Mouse (Mus musculus) hematopoietic multipotent progenitor cell, adult 10-12 weeks (in vitro differentiated cells): ENCODE data around the gene Mapk8ip1. TPM values are rescaled to one million over a fixed set of nuclear protein-coding genes. Genes with fewer than 3 reads are reported as not detected.

Source experiments
- polyA plus RNA-seq: library from polyadenylated mRNA; stranded (reverse); fragments of >175 nt; gene quantifications from 2 replicates; pipeline ENCODE4 v1.2.3, GENCODE M21; 2012; ENCODE audit warnings: low replicate concordance

Mapk8ip1 gene
- 0.83 and 2.0 TPM in 2 replicates for polyA plus RNA-seq

DNA sequence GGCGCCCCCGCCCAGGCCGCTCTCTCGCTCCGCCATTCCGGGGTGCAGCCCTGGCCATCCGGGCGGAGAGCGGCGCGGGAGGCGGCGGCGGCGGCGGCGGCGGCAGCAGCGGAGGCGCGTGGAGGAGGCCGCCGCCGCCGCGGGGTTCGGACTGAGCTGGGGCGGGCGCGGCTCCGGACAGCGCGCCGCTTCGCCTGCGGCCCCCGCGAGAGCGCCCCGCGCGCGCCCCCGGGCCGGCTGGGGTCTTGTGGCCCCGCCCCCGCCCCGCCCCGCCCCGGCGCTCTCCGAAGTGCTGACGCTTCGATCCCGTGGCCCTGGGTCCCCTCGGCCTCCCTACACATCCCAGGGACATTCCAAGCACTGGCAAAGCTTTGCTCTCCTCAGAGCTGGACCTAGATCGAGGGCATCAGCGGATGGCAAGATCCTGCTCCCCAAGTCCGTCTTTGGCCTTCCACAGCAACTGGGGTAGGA lies at the start of gene Mapk8ip1:
Mapk8ip1 (minus strand) TSS at position 173 of the 471 bp plus-strand sequence.

DNA sequence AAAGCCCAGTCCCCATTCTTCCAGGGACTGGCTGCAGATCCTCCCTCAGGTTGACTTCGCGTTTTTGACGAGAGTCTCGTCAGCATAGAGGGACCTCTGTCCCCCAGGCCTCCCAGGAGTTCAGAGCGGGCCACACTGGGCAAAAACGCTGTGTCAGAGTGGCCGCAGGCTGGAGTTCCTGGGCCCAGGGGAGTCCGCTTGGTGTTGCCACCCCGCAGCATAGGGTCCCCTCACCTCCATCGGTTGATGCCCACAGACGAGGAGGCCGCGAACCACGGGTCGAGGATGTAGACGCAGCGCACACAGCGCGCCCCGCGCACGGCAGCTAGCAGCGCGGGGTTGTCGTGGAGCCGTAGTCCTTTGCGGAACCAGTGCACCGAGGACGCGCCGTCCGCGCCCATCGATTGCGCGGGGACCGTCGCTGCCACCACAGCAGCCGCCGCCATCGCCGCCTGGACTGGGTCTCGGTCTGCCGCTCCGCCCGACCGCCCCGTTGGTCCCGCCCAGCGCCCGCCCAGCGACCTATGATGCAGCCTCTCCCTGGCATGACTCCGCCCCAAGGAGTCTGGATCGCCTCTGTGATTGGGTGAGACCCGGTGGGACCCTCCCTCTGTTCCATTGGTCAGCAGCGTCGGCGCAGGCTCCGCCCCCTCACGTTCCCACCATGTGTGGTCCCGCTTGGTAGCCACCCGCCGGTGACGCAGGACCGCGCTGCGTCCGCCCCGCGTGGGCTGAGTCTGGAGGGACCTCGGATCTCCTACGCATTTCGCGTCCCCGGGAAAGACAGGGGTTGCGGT lies 32.7 kb upstream of the Mapk8ip1 start, which contains the start of gene Cry2:
Cry2 (minus strand) TSS at position 466 of the 797 bp plus-strand sequence.

DNA sequence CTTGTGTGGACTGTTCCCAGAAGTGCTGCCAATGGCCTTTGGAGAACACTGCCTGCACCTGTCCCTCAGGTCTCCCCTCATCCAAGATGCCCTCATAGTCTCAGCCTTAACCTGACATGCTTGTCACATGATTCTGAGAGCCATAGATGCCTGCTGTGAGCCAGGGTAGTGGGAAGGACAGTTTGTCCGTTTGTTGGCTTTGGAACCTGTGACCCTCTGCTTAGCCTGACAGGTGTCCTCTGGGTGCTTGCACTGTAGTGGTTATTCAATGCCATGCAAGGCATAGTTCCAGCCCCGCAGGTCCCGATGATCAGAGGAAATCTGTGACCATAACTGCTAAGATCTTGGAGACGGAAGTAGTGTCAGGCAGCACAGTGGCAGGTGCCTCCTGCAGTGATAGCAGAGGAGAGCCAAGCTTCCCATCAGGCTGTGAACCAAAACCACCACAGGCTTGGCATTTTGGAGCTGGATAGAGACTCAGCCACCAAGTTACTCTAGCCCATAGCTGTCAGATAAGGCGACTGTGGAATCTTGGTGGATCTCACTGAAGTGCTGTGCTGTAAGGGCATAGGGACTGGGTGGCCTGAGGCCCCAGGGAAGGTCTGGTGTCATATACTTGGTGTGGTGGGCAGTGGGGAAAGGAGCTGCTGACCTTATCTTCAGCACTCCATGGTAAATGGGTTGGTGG lies 19.0 kb downstream of the Mapk8ip1 start, which contains the start of gene 1700029I15Rik:
1700029I15Rik (plus strand) TSS at position 638 of the 688 bp plus-strand sequence.

DNA sequence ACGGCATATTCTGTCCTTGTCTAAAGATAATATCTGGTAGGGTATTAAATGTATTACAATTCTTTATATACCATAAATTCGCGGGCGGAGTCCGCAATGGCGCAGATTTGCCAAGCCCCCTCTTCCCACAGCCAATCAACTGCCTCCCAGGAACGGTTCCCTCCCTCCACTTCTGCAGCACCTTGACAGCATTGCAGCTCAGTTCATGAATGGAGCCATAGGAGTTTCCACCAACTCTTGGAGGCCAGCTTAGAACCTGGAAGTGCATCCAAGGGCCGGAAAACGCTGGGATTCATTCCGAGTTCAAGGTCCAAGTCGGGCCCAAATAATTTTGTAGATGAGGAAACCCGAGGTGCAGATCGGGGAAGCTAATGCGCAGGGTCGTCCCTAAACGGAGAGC lies 26.5 kb downstream of the Mapk8ip1 start, which contains the start of the genes Pex16 and Large2:
Pex16 (plus strand) TSS at position 163 of the 400 bp plus-strand sequence.
Large2 (minus strand) TSS at position 356 of the 400 bp plus-strand sequence.

Other genes starting within 250 kb of the Mapk8ip1 start
- 28.5 and 34.8 TPM in 2 replicates for gene Pex16, start 26.6 kb downstream of the Mapk8ip1 start, polyA plus RNA-seq
- 0.36 and 0.64 TPM in 2 replicates for gene Large2, start 26.4 kb downstream of the Mapk8ip1 start, polyA plus RNA-seq
- gene 1700029I15Rik, start 18.7 kb downstream of the Mapk8ip1 start, polyA plus RNA-seq: 4.6 and 8.0 TPM in 2 replicates
- 6.8 and 9.3 TPM in 2 replicates for gene Cry2, start 32.8 kb upstream of the Mapk8ip1 start, polyA plus RNA-seq
- gene Slc35c1, start 59.3 kb upstream of the Mapk8ip1 start, polyA plus RNA-seq: 36.4 and 39.7 TPM in 2 replicates
- gene Chst1, start 198.4 kb upstream of the Mapk8ip1 start, polyA plus RNA-seq: 9.0 and 10.2 TPM in 2 replicates